Comparison of ENCODE assay signal across 8 mouse cellular contexts in the genomic region with DNA sequence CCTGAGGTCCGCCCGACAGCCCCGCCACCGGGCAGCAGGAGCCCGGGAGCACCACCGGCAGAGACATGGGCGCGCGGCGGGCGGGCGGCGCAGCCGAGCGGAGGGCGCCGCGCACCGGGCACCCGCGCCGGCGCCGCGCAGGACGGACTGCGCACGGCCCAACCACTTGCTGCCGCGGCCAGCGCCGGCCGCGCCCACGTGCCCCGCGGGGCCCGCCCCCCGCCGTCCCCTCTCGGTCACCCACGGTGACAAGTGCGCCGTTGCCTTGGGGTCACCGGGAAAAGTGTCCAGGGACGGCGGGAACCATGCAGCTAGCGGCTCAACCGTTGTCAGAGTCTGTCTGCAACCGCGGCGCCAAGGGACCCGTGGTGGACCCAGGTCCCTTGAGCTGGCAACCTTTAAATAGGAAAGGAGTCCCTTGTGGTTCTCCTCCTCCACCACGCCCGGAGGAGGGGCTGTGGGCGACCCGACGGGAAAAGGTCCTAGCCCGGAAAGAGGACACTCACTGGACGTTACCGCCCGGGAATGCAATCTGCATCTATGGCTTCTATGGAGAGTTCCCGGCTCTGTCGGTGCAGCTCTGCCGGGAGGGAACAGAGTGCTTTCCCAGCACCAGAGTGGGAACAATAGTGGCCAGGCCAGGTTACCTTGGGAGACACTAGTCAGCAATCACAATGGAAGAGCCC. TPM values are rescaled to one million over a fixed set of nuclear protein-coding genes. Genes with fewer than 3 reads are reported as not detected.
DNase-seq lines count a peak whose midpoint lies in the region; ATAC-seq and TF ChIP-seq lines count a peak whose summit lies in the region.

A gene (minus strand): TSS at position 149 of the 686 bp plus-strand sequence.

- no peaks in the 10 kb centered on the region for H3K4me1 ChIP-seq in kidney, adult 2 months (ENCODE audit: control insufficient read depth, insufficient read depth, low read length)
- H3K4me1 ChIP-seq in liver, embryonic 15.5 days (replicated peaks) = no peaks in the 10 kb centered on the region

- no peaks in the 10 kb centered on the region for H3K9me3 ChIP-seq in liver, embryonic 15.5 days (replicated peaks)

- TF ChIP-seq CTCF in kidney, adult 2 months (conservative IDR thresholded peaks at IDR 0.05; ENCODE audit: insufficient read depth, insufficient read length, low read depth, low read length) = no peak

- peak within 1 kb of the TSS; percentile 84 for H3K4me3 ChIP-seq in kidney, adult 2 months (ENCODE audit: insufficient read depth, low read depth, low read length)
- peak within 1 kb of the TSS; percentile 48 for H3K4me3 ChIP-seq in liver, embryonic 15.5 days (replicated peaks)

- 1% methylated on average over 64 of the region's 65 CpGs for whole genome bisulfite sequencing in kidney, adult 2 months
- WGBS in liver, embryonic 15.5 days (ENCODE audit: insufficient replicate concordance) = 1% methylated on average over 55 of the region's 65 CpGs

- no peak within 1 kb of the TSS for H3K9ac ChIP-seq in liver, embryonic 15.5 days

- no peaks in the 10 kb centered on the region for H3K36me3 ChIP-seq in kidney, adult 2 months (ENCODE audit: control insufficient read depth, insufficient read depth, low read length)
- no peaks in the 10 kb centered on the region for H3K36me3 ChIP-seq in liver, embryonic 15.5 days (replicated peaks)

- peak within 1 kb of the TSS; percentile 67 for H3K4me2 ChIP-seq in liver, embryonic 15.5 days

- DNase-seq in right cerebral cortex, postnatal 14 days = peak; percentile 44
- DNase-seq in right cerebral cortex, adult 18-20 months = no peak
- DNase-seq in embryo, embryonic 11 days = peak; percentile 71
- DNase-seq in heart, adult 8-10 months (ENCODE audit: low spot score) = no peak
- DNase-seq in kidney, adult 2 months = peak; percentile 47
- DNase-seq in retina, postnatal 1 day = peak; percentile 77

- peak; percentile 47 for ATAC-seq in liver, embryonic 15.5 days (ENCODE audit: insufficient read depth)
- no peak for ATAC-seq in inflammation-experienced regulatory T-cells, adult 6 months

- H3K27me3 ChIP-seq in kidney, adult 2 months (replicated peaks; ENCODE audit: control insufficient read depth, insufficient read depth, low read length) = no peaks in the 10 kb centered on the region
- H3K27me3 ChIP-seq in liver, embryonic 15.5 days = peaks cover 65% of the 10 kb centered on the region

- H3K27ac ChIP-seq in kidney, adult 2 months (ENCODE audit: insufficient read depth, low read depth, low read length) = no peak within 1 kb of the TSS
- no peak within 1 kb of the TSS for H3K27ac ChIP-seq in liver, embryonic 15.5 days (replicated peaks)

- no peak for TF ChIP-seq POLR2A in kidney, adult 2 months (IDR thresholded peaks at IDR 0.05; ENCODE audit: low read depth, low read length)

RNA-seq across cellular contexts. Expression of the gene that starts here (rescaled TPM):
- 10 to 100 TPM; 44.4 to 62.9 (median 52.5) TPM for total RNA-seq in heart, adult 8-10 months (2022)
- polyA plus RNA-seq in kidney, adult 2 months (2012; rRNA removed) = 7.7 and 9.0 TPM in 2 replicates
- polyA plus RNA-seq in liver, embryonic 15.5 days (2015; fragmentation: Nextera tagmentation; extraction: Ambion mirVana) = 0.03 TPM in 1 of 2 replicates, not detected in the other
- not detected for polyA plus RNA-seq in inflammation-experienced regulatory T-cells, adult 6 months (2017; shearing (Covaris generic))

Comparison
In these comparisons a context has a peak if more than half of its experiments do, and no peak if none do; other contexts are left out.
1. DNase-seq: peak in right cerebral cortex, postnatal 14 days (single experiment), embryo, embryonic 11 days (single experiment), kidney, adult 2 months (single experiment) and retina, postnatal 1 day (single experiment); none in right cerebral cortex, adult 18-20 months (single experiment) and heart, adult 8-10 months (single experiment).
2. Peak in ATAC-seq, H3K4me3 ChIP-seq and H3K4me2 ChIP-seq in liver, embryonic 15.5 days; RNA of the gene not detected or under 1 TPM.